Mouse (Mus musculus) CD4-positive, CD25-positive, alpha-beta regulatory T cell, adult 9 weeks (primary cell): ENCODE results near the gene D5Ertd577e. TPM values are rescaled to one million over a fixed set of nuclear protein-coding genes. Genes with fewer than 3 reads are reported as not detected.

ENCODE experiments used
- polyA plus RNA-seq: library from polyadenylated mRNA; unstranded; fragments of 100-300 nt; shearing (Covaris generic); gene quantifications from one replicate; pipeline ENCODE4 v1.2.1, GENCODE M21; 2017

Gene D5Ertd577e
- not detected for polyA plus RNA-seq

GRCm38 (mm10) chr5:95456506-95456905 is at the start of gene D5Ertd577e:
D5Ertd577e (plus strand) TSS chr5:95456806.

GRCm38 (mm10) chr5:95510458-95510857 is 53.9 kb downstream of the D5Ertd577e start, which contains the start of gene Gm3286:
Gm3286 (plus strand) TSS chr5:95510758.

Other genes with a start within 250 kb of the D5Ertd577e start
- gene Gm10424, start 184.0 kb upstream of the D5Ertd577e start, polyA plus RNA-seq = not detected
- gene Gm3259, start 150.9 kb upstream of the D5Ertd577e start, polyA plus RNA-seq = not detected
- gene Gm3286, start 54.0 kb downstream of the D5Ertd577e start, polyA plus RNA-seq = not detected
- not detected for gene Gm7971, start 138.1 kb downstream of the D5Ertd577e start, polyA plus RNA-seq